Mouse (Mus musculus) CH12.LX (cell line): ENCODE data around the gene Stx8. TPM values are rescaled to one million over a fixed set of nuclear protein-coding genes. Genes with fewer than 3 reads are reported as not detected.

Experiments used
- DNase-seq: peaks from one replicate; pipeline ENCODE4 v3.0.0-alpha.2; 2013; ENCODE audit errors: extremely low read depth
- H3K27ac ChIP-seq: 2 replicates; pipeline ENCODE4 v1.5.1; 2012; ENCODE audit warnings: low read depth, mild to moderate bottlenecking, control low read depth, moderate library complexity; ENCODE audit not compliant: insufficient read depth
- H3K27me3 ChIP-seq: replicated peaks from 2 replicates; pipeline ENCODE3; 2012; ENCODE audit warnings: inconsistent platforms
- H3K36me3 ChIP-seq, 2 experiments: replicated peaks in 1 of 2; 2 replicates each; pipeline versions ENCODE3 to v1.6.1; 2012; ENCODE audit warnings: inconsistent platforms in 1 of 2, low read length in 1 of 2, mild to moderate bottlenecking in 1 of 2, mixed read lengths in 1 of 2, moderate library complexity in 1 of 2; ENCODE audit not compliant: control insufficient read depth in 1 of 2, insufficient read depth in 1 of 2
- H3K4me1 ChIP-seq, 2 experiments: 2 replicates each; pipeline ENCODE4 v1.6.1; 2012; ENCODE audit warnings: inconsistent platforms in 1 of 2, moderate library complexity in 1 of 2; ENCODE audit not compliant: insufficient read depth in 2 of 2, control insufficient read depth in 1 of 2
- H3K4me2 ChIP-seq: 2 replicates; pipeline ENCODE4 v1.6.1; 2012; ENCODE audit warnings: low read depth, mild to moderate bottlenecking, control low read depth; ENCODE audit not compliant: poor library complexity, insufficient read depth, severe bottlenecking
- H3K4me3 ChIP-seq, 3 experiments: fragments of 150-350 bp in 1 of 3; sonication (generic) in 1 of 3; replicated peaks in 1 of 3; 2 replicates each; pipeline versions ENCODE3 to v1.5.1; 2011 to 2012; ENCODE audit warnings: low read depth in 2 of 3, low read length in 2 of 3, mild to moderate bottlenecking in 2 of 3, moderate library complexity in 2 of 3, control low read depth in 1 of 3, improper control_type of control experiment in 1 of 3, inconsistent platforms in 1 of 3, mixed read lengths in 1 of 3; ENCODE audit not compliant: poor library complexity in 1 of 3
- H3K79me2 ChIP-seq: replicated peaks from 2 replicates; pipeline ENCODE4 v1.6.1; 2012; ENCODE audit warnings: mild to moderate bottlenecking, moderate library complexity; ENCODE audit not compliant: control insufficient read depth, poor library complexity, insufficient read depth, severe bottlenecking; ENCODE audit errors: extremely low read depth
- H3K9ac ChIP-seq: 2 replicates; pipeline ENCODE4 v1.6.1; 2012; ENCODE audit warnings: low read depth, mild to moderate bottlenecking, control low read depth, moderate library complexity; ENCODE audit not compliant: insufficient read depth
- H3K9me3 ChIP-seq: replicated peaks from 2 replicates; pipeline ENCODE3; 2012; ENCODE audit warnings: low read length, inconsistent platforms, mixed read lengths
- BHLHE40 ChIP-seq: IDR thresholded peaks from 2 replicates; pipeline ENCODE4 v1.6.1; 2011; ENCODE audit warnings: mild to moderate bottlenecking, low read depth, low read length, improper control_type of control experiment
- CHD1 ChIP-seq: IDR thresholded peaks from 2 replicates; pipeline ENCODE4 v1.6.1; 2012; ENCODE audit warnings: low read depth, low read length, improper control_type of control experiment, inconsistent platforms
- CHD2 ChIP-seq: IDR thresholded peaks from 2 replicates; pipeline ENCODE4 v1.6.1; 2011; ENCODE audit warnings: low read length, improper control_type of control experiment
- CTCF ChIP-seq, 2 experiments: IDR thresholded peaks in 1 of 2; conservative IDR thresholded peaks in 1 of 2; 2 replicates each; pipeline ENCODE4 v1.5.1; 2011 to 2012; ENCODE audit warnings: low read depth in 2 of 2, low read length in 2 of 2, improper control_type of control experiment in 1 of 2, inconsistent platforms in 1 of 2, mild to moderate bottlenecking in 1 of 2, moderate library complexity in 1 of 2
- E2F4 ChIP-seq: IDR thresholded peaks from 2 replicates; pipeline ENCODE4 v1.6.1; 2011; ENCODE audit warnings: low read depth, low read length, improper control_type of control experiment; ENCODE audit not compliant: insufficient replicate concordance
- ELF1 ChIP-seq: IDR thresholded peaks from 2 replicates; pipeline ENCODE4 v1.6.1; 2014; ENCODE audit warnings: low read depth, mild to moderate bottlenecking, inconsistent platforms, low read length, improper control_type of control experiment
- EP300 ChIP-seq: IDR thresholded peaks from 2 replicates; pipeline ENCODE4 v1.6.1; 2011; ENCODE audit warnings: low read length, improper control_type of control experiment
- ETS1 ChIP-seq: conservative IDR thresholded peaks from 2 replicates; pipeline ENCODE4 v1.6.1; 2012; ENCODE audit warnings: low read depth, mild to moderate bottlenecking, inconsistent platforms, low read length, improper control_type of control experiment, moderate library complexity
- GABPA ChIP-seq: IDR thresholded peaks from 2 replicates; pipeline ENCODE4 v1.6.1; 2012; ENCODE audit warnings: low read depth, low read length, improper control_type of control experiment, inconsistent platforms; ENCODE audit not compliant: insufficient replicate concordance
- IRF4 ChIP-seq: IDR thresholded peaks from 2 replicates; pipeline ENCODE4 v1.6.1; 2014; ENCODE audit warnings: low read depth, mild to moderate bottlenecking, inconsistent platforms, low read length, improper control_type of control experiment
- JUN ChIP-seq: IDR thresholded peaks from 2 replicates; pipeline ENCODE4 v1.6.1; 2011; ENCODE audit warnings: low read depth, mild to moderate bottlenecking, low read length, improper control_type of control experiment, moderate library complexity; ENCODE audit not compliant: insufficient read depth
- MAX ChIP-seq: IDR thresholded peaks from 2 replicates; pipeline ENCODE4 v1.6.1; 2011; ENCODE audit warnings: low read length, improper control_type of control experiment
- MAZ ChIP-seq: IDR thresholded peaks from 2 replicates; pipeline ENCODE4 v1.6.1; 2012; ENCODE audit warnings: low read depth, mild to moderate bottlenecking, inconsistent platforms, low read length, improper control_type of control experiment, moderate library complexity
- MEF2A ChIP-seq: IDR thresholded peaks from 2 replicates; pipeline ENCODE4 v1.6.1; 2014; ENCODE audit warnings: low read depth, mild to moderate bottlenecking, inconsistent platforms, low read length, improper control_type of control experiment, borderline replicate concordance
- MXI1 ChIP-seq: IDR thresholded peaks from 2 replicates; pipeline ENCODE4 v1.6.1; 2011; ENCODE audit warnings: mild to moderate bottlenecking, low read depth, low read length, improper control_type of control experiment
- MYC ChIP-seq: IDR thresholded peaks from 2 replicates; pipeline ENCODE4 v1.6.1; 2011; ENCODE audit warnings: low read depth, mild to moderate bottlenecking, improper control_type of control experiment, low read length
- NELFE ChIP-seq: IDR thresholded peaks from 2 replicates; pipeline ENCODE4 v1.6.1; 2011; ENCODE audit warnings: low read depth, low read length, improper control_type of control experiment
- NRF1 ChIP-seq: IDR thresholded peaks from 2 replicates; pipeline ENCODE4 v1.6.1; 2014; ENCODE audit warnings: low read depth, mild to moderate bottlenecking, inconsistent platforms, low read length, improper control_type of control experiment, moderate library complexity
- PAX5 ChIP-seq: IDR thresholded peaks from 2 replicates; pipeline ENCODE4 v1.6.1; 2012; ENCODE audit warnings: low read length, inconsistent platforms, mixed read lengths
- POLR2A ChIP-seq: IDR thresholded peaks from 2 replicates; pipeline ENCODE4 v1.6.1; 2011; ENCODE audit warnings: low read depth, mild to moderate bottlenecking, improper control_type of control experiment, low read length
- POLR2AphosphoS2 ChIP-seq: IDR thresholded peaks from 2 replicates; pipeline ENCODE4 v1.6.1; 2011; ENCODE audit warnings: low read depth, low read length, improper control_type of control experiment
- RCOR1 ChIP-seq: conservative IDR thresholded peaks from 2 replicates; pipeline ENCODE4 v1.6.1; 2012; ENCODE audit warnings: low read depth, mild to moderate bottlenecking, inconsistent platforms, low read length, improper control_type of control experiment
- SMC3 ChIP-seq: IDR thresholded peaks from 2 replicates; pipeline ENCODE4 v1.6.1; 2011; ENCODE audit warnings: low read depth, low read length, improper control_type of control experiment
- TCF12 ChIP-seq: IDR thresholded peaks from 2 replicates; pipeline ENCODE4 v1.6.1; 2014; ENCODE audit warnings: low read depth, mild to moderate bottlenecking, inconsistent platforms, low read length, improper control_type of control experiment
- UBTF ChIP-seq: IDR thresholded peaks from 2 replicates; pipeline ENCODE4 v1.6.1; 2012; ENCODE audit warnings: low read depth, mild to moderate bottlenecking, inconsistent platforms, low read length, improper control_type of control experiment, moderate library complexity
- USF1 ChIP-seq: IDR thresholded peaks from 2 replicates; pipeline ENCODE4 v1.6.1; 2014; ENCODE audit warnings: low read depth, mild to moderate bottlenecking, inconsistent platforms, low read length, improper control_type of control experiment
- USF2 ChIP-seq: conservative IDR thresholded peaks from 2 replicates; pipeline ENCODE4 v1.6.1; 2011; ENCODE audit warnings: low read depth, low read length, improper control_type of control experiment
- ZC3H11A ChIP-seq: IDR thresholded peaks from 2 replicates; pipeline ENCODE4 v1.6.1; 2012; ENCODE audit warnings: low read depth, mild to moderate bottlenecking, inconsistent platforms, low read length, improper control_type of control experiment
- ZMIZ1 ChIP-seq: IDR thresholded peaks from 2 replicates; pipeline ENCODE4 v1.6.1; 2012; ENCODE audit warnings: low read depth, mild to moderate bottlenecking, inconsistent platforms, low read length, improper control_type of control experiment
- ZNF384 ChIP-seq: IDR thresholded peaks from 2 replicates; pipeline ENCODE4 v1.6.1; 2012; ENCODE audit warnings: low read depth, low read length, improper control_type of control experiment, inconsistent platforms
- dilution Hi-C: fragments of 300-500 bp; cut with MboI; formaldehyde crosslinking; loops from 2 replicates; pipeline ENCODE4 v1.14.3; 2020; ENCODE audit warnings: low sequenced_read_pairs; ENCODE audit not compliant: extremely low pct_unique_long_range_greater_than_20kb, extremely low pct_ligation_motif_present
- in situ Hi-C: fragments of 300-500 bp; cut with MboI; formaldehyde crosslinking; loops from 3 replicates; pipeline ENCODE4 v1.14.3; 2019; ENCODE audit warnings: low sequenced_read_pairs, low pct_ligation_motif_present, low pct_unique_long_range_greater_than_20kb, mixed read lengths
- polyA plus RNA-seq: library from polyadenylated mRNA; unstranded; fragments of >175 nt; gene quantifications from 2 replicates; pipeline ENCODE4 v1.2.1, GENCODE M21; 2012; ENCODE audit warnings: low read depth; ENCODE audit not compliant: insufficient read length
- total RNA-seq, 2 experiments: library from RNA; depleted of rRNA; stranded (reverse); fragments of 300-350 nt in 1 of 2; fragments of >200 nt in 1 of 2; gene quantifications; 2 replicates each; pipeline ENCODE4 v1.2.3; 2012 to 2014

Stx8 gene
- total and polyA plus RNA-seq, 3 experiments = 31.8 to 57.9 (median 35.2) TPM

DNA sequence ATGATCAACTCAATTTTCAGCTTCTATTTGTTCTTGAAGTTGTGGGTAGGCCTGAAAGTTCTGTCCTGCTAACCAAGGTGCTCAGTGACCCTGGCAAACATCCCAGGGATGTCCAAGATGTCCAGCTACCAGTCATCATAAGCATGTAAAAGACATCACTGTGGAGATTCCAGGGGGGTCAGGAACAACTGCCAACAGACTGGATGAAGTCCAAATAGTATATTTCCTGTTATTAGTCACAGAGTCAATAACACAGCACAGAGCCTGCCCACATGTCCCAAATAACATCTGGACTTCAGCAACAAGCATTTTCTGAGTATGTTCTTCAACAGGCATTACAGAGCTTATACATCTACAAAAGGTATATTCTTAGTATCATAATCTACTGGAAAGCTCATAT, 189.8 kb downstream of the Stx8 start:
- dilution Hi-C loops = no loop called here
- TF ChIP-seq POLR2A = no peak
- TF ChIP-seq UBTF = no peak
- TF ChIP-seq RCOR1 = no peak
- no peak for TF ChIP-seq POLR2AphosphoS2
- TF ChIP-seq MAZ = no peak
- TF ChIP-seq CTCF (conservative IDR thresholded peaks at IDR 0.05 in 1 of 2, IDR thresholded peaks at IDR 0.05 in 1 of 2; ENCODE audit: low read depth in 2 of 2, low read length in 2 of 2) = no peak
- no peak for TF ChIP-seq ZNF384
- TF ChIP-seq PAX5 = no peak
- TF ChIP-seq JUN = no peak
- no peak for TF ChIP-seq NELFE
- no peak for TF ChIP-seq MXI1
- TF ChIP-seq IRF4 = no peak
- no peak for TF ChIP-seq ZMIZ1
- TF ChIP-seq NRF1 = no peak
- TF ChIP-seq CHD2 = no peak
- TF ChIP-seq USF2 = no peak
- no peak for TF ChIP-seq USF1
- TF ChIP-seq ZC3H11A = no peak
- no peak for TF ChIP-seq SMC3
- H3K4me2 ChIP-seq = no peak overlapping the region

GRCm38 (mm10) chr11:68158166-68158565, 192.2 kb downstream of the Stx8 start:
- H3K9ac ChIP-seq = no peak overlapping the region
- no peak overlapping the region for H3K4me3 ChIP-seq
- H3K79me2 ChIP-seq = no peaks in the 10 kb centered on the region
- H3K27me3 ChIP-seq = no peaks in the 10 kb centered on the region
- no peaks in the 10 kb centered on the region for H3K9me3 ChIP-seq
- peaks cover 0 to 12% of the 10 kb centered on the region in 2 experiments; a peak in 2 of 4 replicates for H3K4me1 ChIP-seq
- dilution Hi-C loops (no loop called here), in situ Hi-C loops (no loop called here)
- DNase-seq = no peak
- H3K27ac ChIP-seq = no peak overlapping the region
- H3K36me3 ChIP-seq = peaks cover 0 to 21% of the 10 kb centered on the region in 2 experiments
- H3K4me2 ChIP-seq = no peak overlapping the region
- TF ChIP-seq UBTF (no peak), SMC3 (no peak), NELFE (no peak), TCF12 (no peak), GABPA (no peak), BHLHE40 (no peak), MAX (no peak), CHD1 (no peak), ELF1 (no peak), CHD2 (no peak), MYC (no peak), E2F4 (no peak), EP300 (no peak), NRF1 (no peak), ETS1 (no peak), MXI1 (no peak), USF1 (no peak), POLR2AphosphoS2 (no peak), MEF2A (no peak)

More for the DNA sequence above, 189.8 kb downstream of the Stx8 start:
- Histone ChIP-seq H3K9ac (no peak overlapping the region), H3K9me3 (no peaks in the 10 kb centered on the region), H3K79me2 (no peaks in the 10 kb centered on the region), H3K4me1 (peaks cover 3 to 24% of the 10 kb centered on the region in 2 experiments; a peak in 3 of 4 replicates), H3K4me3 (no peak overlapping the region), H3K27ac (no peak overlapping the region), H3K36me3 (peaks cover 0 to 12% of the 10 kb centered on the region in 2 experiments), H3K27me3 (no peaks in the 10 kb centered on the region)
- no peak for DNase-seq
- in situ Hi-C loops = no loop called here
